Mouse (Mus musculus) urinary bladder, adult 18-20 months (tissue): ENCODE results near the gene Itga4.

Experiments used
- DNase-seq, 2 experiments: peaks; one replicate each; pipeline ENCODE4 v3.0.0; 2022; ENCODE audit warnings: low spot score in 2 of 2, mixed read lengths in 2 of 2

The Itga4 gene

GRCm38 (mm10) chr2:79255192-79256000 lies at the start of gene Itga4:
Gene Itga4, plus strand, starts transcription at chr2:79255426.
- peak; percentile 7 to 29 for DNase-seq

- DNase-seq, result no peak
These were observed 49.0 kb upstream of the Itga4 start for GRCm38 (mm10) chr2:79206191-79206755.

GRCm38 (mm10) chr2:79214982-79215381 lies 40.2 kb upstream of the Itga4 start:
- DNase-seq, result no peak

- no peak for DNase-seq
These were observed 39.7 kb upstream of the Itga4 start for GRCm38 (mm10) chr2:79215479-79215878.

GRCm38 (mm10) chr2:79224714-79225426 lies 30.4 kb upstream of the Itga4 start:
- DNase-seq, result no peak

- no peak for DNase-seq
These were observed 27.4 kb upstream of the Itga4 start for GRCm38 (mm10) chr2:79227805-79228241.

GRCm38 (mm10) chr2:79231056-79231949 lies 23.9 kb upstream of the Itga4 start:
- DNase-seq, result no peak

GRCm38 (mm10) chr2:79235767-79236487 lies 19.3 kb upstream of the Itga4 start:
- DNase-seq, result no peak

- DNase-seq, result no peak
These were observed 18.0 kb upstream of the Itga4 start for GRCm38 (mm10) chr2:79237216-79237615.

- no peak for DNase-seq
These were observed 10.9 kb upstream of the Itga4 start for GRCm38 (mm10) chr2:79244276-79244675.

GRCm38 (mm10) chr2:79244743-79245142 lies 10.5 kb upstream of the Itga4 start:
- no peak for DNase-seq

GRCm38 (mm10) chr2:79248283-79248682 lies 6.9 kb upstream of the Itga4 start:
- DNase-seq, result no peak

- no peak for DNase-seq
These were observed 4.7 kb upstream of the Itga4 start for GRCm38 (mm10) chr2:79250510-79250909.

- no peak for DNase-seq
These were observed 1.4 kb upstream of the Itga4 start for GRCm38 (mm10) chr2:79253754-79254197.

GRCm38 (mm10) chr2:79254588-79255191 lies 536 bp upstream of the Itga4 start:
- no peak for DNase-seq

GRCm38 (mm10) chr2:79256001-79256339 lies 744 bp downstream of the Itga4 start:
- no peak for DNase-seq

- no peak for DNase-seq
These were observed 1.1 kb downstream of the Itga4 start for GRCm38 (mm10) chr2:79256376-79256775.

- no peak for DNase-seq
These were observed 1.7 kb downstream of the Itga4 start for GRCm38 (mm10) chr2:79256880-79257279.

- no peak for DNase-seq
These were observed 2.2 kb downstream of the Itga4 start for GRCm38 (mm10) chr2:79257411-79257810.

- no peak for DNase-seq
These were observed 4.1 kb downstream of the Itga4 start for GRCm38 (mm10) chr2:79259326-79259725.

- peak in 1 of 2 experiments; percentile 39 for DNase-seq
These were observed 10.4 kb downstream of the Itga4 start for GRCm38 (mm10) chr2:79265665-79266064.
